Mouse (Mus musculus) layer of hippocampus, adult 8-10 months (tissue): Measurements from ENCODE around the gene Parp3. TPM values are rescaled to one million over a fixed set of nuclear protein-coding genes. Genes with fewer than 3 reads are reported as not detected.

Experiments
- DNase-seq, 2 experiments: peaks; one replicate each; pipeline ENCODE4 v3.0.0; 2022; ENCODE audit warnings: low spot score in 2 of 2
- total RNA-seq, 4 experiments: library from RNA; stranded (reverse); gene quantifications; 2 replicates each; pipeline ENCODE4 v1.2.4; 2022

The Parp3 gene
- total RNA-seq, 4 experiments from 2014 or later = 6.0 to 10.9 (median 7.4) TPM

- DNase-seq = peak in 1 of 2 experiments; percentile 13
Observed at GRCm38 (mm10) chr9:106475046-106475445, 1.7 kb downstream of the Parp3 start.

DNA sequence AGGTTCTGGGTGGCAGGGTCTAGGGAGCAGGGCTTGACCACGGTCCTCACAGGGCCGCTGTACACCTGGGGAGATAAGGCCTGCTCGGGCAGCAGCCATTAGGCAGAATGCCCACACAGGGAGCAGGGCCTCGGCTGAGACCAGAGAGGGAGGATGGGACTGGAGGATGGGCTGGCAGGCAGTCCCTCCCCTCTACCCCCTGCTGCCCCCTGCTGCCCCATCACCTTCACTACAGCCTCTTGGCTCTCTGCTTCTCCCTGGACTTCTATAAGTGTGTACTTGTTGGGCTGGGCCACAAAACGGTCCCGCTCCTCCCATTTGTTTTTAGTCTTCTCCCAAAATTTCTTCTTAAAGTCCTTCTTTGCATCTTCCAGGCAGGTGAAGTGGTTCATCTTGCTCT, 2.3 kb downstream of the Parp3 start:
- DNase-seq = peak; percentile 49 to 60

DNA sequence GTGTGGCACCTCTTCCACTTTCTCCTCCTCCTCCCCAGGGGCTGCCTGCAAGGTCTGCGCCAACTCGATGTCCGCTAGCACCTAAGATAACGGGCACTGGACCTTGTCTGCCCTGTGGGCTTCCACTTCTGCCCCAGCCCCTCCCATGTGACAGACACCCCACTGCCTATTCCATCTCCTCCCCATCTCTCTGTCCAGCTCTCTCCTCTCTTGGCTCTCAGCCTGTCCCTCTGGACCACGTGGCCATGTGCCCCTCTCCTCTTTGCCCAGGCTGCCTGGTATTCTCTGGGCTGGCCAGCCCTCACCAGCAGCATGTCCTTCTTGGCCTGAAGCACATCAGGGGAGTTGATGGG, 3.0 kb downstream of the Parp3 start:
- peak in 1 of 2 experiments; percentile 25 for DNase-seq

- peak; percentile 3 to 27 for DNase-seq
Observed at GRCm38 (mm10) chr9:106473081-106473752, 3.5 kb downstream of the Parp3 start.

DNA sequence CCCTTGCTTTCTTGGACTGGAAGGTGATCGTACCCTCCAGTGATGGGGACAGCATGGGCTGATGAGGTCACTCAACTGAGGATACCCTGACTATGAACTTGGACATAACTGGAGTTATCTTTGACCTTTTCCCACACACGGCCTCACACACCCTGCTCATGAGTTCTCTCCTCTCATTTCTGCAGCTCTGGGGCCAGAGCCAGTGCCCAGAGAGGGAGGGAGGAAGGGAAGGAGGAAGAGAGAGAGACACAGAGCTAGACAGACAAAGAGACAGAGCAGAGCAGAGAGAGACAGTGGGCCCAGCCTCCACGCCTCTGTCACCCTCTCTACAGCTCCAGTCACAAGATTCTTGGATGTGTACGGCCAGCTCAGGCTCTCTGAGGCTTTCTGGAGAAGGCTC, 4.4 kb downstream of the Parp3 start:
- DNase-seq = peak; percentile 8 to 20

- DNase-seq = peak in 1 of 2 experiments; percentile 60
Observed at GRCm38 (mm10) chr9:106471892-106472291, 4.9 kb downstream of the Parp3 start.

DNA sequence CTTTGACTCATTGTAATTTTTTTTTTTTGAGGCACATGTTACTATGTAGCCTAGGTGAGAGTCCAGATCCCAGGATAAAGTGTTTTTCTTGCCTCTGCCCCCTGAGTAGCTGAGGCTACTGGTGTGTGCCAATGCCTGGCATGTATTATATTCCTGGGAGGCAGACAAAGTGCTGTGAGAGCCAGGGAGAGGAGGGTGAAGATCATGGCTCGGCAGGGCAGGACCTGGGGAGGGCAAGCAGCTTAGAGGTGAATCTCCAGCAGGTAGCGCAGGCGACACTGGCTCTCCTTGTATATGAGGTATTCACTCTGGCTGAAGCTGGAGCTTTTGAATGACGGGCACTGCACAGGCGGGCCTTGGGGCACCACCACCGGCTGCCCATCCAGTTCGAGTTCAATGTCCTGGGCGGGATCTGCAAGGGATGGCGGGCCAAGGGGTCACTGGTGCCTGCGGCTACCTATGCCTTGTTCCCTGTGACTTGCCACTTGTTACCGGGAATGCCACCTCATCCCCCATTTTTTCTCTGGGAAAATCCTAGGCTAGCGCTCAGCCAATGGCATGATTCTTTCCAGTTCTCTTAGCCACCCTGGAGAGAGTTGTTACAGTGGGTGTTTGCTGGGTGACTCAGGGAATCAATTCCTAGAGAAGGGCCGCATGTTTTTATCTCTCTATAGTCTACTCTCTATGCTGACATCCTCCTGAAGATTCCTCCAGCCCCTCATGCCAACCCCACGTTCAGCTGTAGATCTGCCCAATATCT, 5.6 kb downstream of the Parp3 start:
- peak in 1 of 2 experiments; percentile 10 for DNase-seq

- DNase-seq = no peak
Observed at GRCm38 (mm10) chr9:106469776-106470175, 7.0 kb downstream of the Parp3 start.

GRCm38 (mm10) chr9:106469317-106469716, 7.4 kb downstream of the Parp3 start:
- DNase-seq = no peak

DNA sequence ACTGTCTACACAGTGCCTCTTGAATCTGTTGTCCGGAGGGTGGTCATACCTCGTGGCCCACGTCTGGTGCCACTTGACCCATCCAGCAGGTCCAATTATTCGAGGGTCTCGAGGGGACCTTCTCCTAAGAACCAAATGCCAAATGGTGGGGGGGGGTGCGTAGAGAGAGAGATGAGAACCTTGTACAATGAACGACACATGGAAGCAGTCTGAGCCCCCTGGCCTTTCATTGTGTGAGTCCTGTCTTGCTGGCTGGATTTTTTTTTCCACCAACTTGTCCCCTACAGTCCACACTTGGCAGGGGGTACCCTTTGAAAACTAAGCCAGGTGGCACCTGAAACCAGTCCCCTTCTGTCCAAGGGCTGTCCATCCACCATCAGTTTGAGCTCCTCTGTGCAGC, 9.0 kb downstream of the Parp3 start:
- DNase-seq = no peak

GRCm38 (mm10) chr9:106466721-106467120, 10.0 kb downstream of the Parp3 start:
- no peak for DNase-seq

- peak; percentile 75 to 83 for DNase-seq
Observed at GRCm38 (mm10) chr9:106465571-106466200, 11.1 kb downstream of the Parp3 start, which contains the start of gene Gpr62. Gene Gpr62 (minus strand): TSS chr9:106465938.

DNA sequence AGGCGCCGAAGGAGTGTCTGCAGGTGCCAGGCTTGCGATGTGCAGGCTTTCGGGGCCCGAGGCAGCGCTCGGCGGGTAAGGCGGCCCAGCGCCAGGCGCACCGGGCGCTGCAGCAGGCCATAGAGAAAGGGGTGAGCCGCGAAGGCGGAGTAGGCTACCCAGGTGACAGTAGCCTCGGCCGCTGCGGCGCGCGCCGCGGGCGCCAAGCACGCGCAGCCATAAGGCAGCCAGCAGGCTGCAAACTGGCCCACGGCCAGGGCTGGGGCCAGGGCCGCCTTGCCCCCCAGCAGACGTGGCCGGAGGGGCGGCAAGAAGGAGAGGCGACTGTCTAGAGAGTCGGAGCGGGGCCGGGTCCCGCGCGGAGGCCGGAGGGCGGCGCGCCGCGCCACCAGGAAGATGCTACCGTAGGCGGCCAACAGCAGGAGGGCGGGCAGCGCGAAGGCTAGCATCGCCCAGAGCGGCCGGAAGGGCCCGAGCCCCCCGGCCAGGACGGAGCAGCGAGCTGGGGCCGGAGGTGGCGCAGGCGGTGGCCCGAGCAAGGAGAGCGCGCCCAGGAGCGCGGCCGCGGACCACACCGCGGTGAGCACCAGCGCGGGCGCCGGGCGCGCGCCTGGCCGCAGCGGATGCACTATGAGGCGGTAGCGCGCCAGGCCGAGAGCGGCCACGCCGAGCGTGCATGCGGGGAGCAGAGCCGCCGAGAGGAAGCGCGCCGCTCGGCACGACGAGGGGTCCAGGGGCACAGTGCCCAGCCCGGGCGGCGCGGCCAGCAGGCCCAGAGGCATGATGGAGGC, 11.8 kb downstream of the Parp3 start:
- peak; percentile 44 to 75 for DNase-seq

DNA sequence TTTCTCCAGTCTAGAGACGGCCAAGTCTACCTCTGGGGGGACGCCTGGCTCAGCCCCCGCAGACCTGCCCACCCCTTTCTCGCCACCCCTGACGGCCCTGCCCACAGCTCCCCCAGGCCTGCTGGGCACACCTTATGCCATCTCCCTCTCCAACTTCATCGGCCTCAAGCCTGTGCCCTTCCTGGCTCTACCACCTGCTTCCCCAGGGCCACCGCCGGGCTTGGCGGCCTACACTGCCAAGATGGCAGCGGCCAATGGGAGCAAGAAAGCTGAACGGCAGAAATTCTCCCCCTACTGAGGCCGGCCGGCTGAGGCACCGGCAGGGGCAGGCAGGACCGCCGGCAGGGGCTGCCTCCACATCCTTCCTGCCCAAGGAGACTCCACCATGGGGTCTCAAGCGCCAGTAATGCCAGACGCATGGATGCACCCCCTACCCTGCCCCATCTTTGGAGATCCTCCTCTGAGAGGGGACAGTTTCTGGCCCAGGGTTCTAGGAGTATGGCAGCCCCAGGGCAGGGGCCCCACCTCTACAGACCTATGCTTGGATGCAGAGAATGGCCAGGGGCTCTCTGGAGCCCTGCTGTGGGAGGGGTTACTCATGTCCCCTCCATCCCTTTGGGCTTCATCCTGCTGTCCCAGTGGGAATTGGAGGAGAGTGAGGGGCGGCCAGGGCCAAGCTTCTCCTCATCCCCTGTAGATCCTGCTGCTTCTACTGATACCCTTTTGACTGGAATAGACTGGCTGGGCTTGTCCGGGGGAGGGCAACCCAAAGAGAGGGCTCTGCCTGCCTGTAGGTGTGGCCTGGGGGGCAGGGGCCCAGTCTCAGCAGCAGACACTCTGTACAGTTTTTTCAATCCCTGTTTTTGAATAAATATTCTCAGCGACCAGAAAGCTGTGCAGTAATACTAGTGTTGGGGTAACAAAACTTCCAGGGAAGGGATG, 13.4 kb downstream of the Parp3 start:
- no peak for DNase-seq

DNA sequence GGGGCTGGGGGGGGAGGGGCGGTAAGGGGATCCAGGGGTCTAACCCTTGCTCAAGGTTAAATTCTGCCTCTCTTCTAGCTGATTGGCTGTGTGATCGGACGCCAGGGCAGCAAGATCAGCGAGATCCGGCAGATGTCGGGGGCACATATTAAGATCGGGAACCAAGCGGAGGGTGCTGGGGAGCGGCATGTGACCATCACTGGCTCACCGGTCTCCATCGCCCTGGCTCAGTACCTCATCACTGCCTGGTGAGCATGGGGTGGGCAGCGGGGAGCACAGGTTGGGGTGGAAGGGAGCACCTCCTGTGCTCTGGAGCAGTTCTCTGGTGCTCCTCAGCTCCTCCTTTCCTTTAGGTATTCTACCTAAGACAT, 14.3 kb downstream of the Parp3 start:
- no peak for DNase-seq

DNA sequence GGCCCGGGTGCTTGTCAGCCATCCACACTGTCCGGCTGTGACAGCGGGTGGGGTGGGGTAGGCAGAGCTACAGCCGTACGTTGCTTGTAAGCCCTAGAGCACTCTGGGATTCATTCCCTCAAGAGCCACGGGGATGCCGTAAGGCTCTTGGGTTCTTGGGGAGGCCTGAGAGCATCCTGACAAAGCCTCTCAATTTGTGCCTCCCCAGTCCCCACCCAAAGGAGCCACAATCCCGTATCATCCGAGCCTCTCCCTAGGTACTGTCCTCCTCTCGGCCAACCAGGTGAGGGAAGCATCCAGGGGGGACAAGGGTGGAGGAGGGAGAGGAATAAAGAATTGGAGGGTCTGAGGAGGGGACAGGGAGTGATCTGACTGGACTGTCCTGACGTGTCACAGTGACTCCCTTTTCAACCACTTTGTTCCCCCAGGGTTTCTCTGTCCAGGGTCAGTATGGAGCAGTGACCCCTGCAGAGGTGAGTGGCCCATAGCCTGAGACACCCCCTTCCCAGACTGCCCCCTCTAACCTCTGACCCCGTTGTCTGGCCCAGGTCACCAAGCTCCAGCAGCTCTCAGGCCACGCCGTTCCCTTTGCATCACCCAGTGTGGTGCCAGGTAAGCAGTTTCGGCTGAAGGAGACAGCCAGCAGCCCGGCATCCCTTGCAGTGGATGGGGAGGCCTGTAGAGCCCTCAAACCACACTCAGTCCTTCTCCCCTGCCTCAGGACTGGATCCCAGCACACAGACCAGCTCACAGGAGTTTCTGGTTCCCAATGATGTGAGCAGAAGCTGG, 14.9 kb downstream of the Parp3 start:
- DNase-seq = no peak

GRCm38 (mm10) chr9:106461026-106461415, 15.7 kb downstream of the Parp3 start:
- DNase-seq = no peak

GRCm38 (mm10) chr9:106460401-106461025, 16.2 kb downstream of the Parp3 start:
- DNase-seq = no peak

DNA sequence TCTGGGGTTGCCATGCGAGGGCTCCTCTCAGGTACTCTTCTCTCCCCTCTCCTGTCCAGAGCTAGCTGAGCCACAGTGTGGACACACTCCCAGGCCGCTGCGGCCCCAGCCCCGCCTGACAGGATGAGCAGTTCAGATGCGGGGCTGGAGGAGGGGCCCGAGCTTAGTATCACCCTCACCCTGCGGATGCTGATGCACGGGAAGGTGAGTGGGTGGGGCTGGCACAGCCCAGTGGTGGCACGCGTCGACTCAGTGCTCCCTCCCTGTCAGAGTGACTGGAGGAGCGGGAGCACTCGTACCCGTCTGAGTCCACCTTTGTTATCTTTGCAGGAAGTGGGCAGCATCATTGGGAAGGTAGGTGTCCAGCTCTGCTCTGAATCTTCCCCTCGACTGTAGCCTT, 16.8 kb downstream of the Parp3 start:
- no peak for DNase-seq
